Mouse (Mus musculus): Measurements from ENCODE around the gene Itpk1. TPM values are rescaled to one million over a fixed set of nuclear protein-coding genes. Genes with fewer than 3 reads are reported as not detected.
A peak's percentile ranks its signal among the peaks of the same experiment; 100 is the strongest.

The Itpk1 gene
- polyA plus RNA-seq, 1 experiment from 2014 or later = 58.7 TPM

DNA sequence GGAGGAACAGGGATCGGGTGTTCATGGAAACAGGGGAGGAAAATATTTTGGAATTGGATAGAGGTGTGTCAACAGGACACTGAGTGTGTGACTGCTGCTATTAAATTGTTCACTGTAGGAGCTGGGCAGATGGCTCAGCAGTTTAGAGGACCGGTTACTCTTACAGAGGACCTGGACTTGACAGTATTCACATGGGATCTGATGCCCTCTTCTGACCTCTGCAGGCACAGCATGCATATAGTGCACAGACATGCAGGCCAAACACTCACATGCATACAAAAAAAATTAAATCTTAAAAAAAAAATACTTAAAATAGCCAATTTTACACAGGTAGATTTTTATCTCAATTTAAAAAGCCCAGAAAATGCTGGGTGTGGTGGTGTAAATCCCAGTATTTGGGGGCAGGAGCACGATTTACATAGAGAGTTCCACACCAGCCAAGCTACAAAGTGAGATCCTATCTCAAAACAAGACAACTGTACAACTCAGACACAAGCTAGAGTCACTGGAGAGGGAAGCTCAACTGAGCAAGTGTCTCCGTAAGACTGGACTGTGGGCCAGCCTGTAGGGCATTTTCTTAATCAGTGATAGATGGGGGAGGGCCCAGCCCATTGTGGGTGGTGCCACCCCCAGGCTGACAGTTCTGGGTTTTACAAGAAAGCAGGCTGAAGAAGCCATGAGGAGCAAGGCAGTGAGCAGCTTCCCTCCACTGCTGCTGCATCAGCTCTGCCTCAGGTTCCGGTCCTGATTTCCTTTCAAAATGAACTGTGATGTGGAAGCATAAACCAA is 129.0 kb downstream of the Itpk1 start:
- Histone ChIP-seq H3K4me3 (no peak overlapping the region), H3K36me3 (no peaks in the 10 kb centered on the region), H3K4me1 (peaks cover 3% of the 10 kb centered on the region; the same call in 1 of the 2 replicates), H3K27me3 (no peaks in the 10 kb centered on the region), H3K9me3 (no peaks in the 10 kb centered on the region), H3K4me2 (replicated peaks) (no peak overlapping the region), H3K9ac (replicated peaks) (no peak overlapping the region), H3K27ac (replicated peaks) (no peak overlapping the region)
- no peak for ATAC-seq (replicated peaks)
- WGBS = 88% methylated on average over 5 of the region's 5 CpGs

DNA sequence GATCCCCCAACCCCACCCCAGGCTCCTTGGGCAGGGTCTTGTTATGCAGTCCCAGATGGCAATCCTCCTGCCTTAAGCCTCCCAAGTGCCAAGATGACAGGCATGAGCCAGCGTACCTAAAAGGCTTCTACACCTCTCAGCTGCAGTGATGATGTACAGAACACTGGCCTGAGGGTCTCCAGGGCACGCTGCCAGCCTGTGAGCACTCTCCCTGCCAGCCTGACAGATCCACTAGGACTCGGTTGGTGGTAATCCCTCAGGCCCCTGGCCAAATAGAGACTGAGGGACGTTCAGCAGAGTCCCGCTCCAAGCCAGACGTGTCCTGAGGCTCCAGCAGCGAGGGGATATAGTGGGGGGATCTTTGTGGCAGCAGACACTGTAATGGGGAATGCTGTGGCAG is 131.7 kb downstream of the Itpk1 start:
- Histone ChIP-seq H3K27me3 (no peaks in the 10 kb centered on the region), H3K9ac (replicated peaks) (no peak overlapping the region), H3K36me3 (peaks cover 2% of the 10 kb centered on the region; the same call in 1 of the 2 replicates), H3K27ac (replicated peaks) (peak overlapping the region; percentile 14; the same call in 1 of the 2 replicates), H3K4me2 (replicated peaks) (no peak overlapping the region), H3K4me3 (no peak overlapping the region), H3K4me1 (peaks cover 3% of the 10 kb centered on the region; the same call in 1 of the 2 replicates), H3K9me3 (no peaks in the 10 kb centered on the region)
- 0 out of 2 replicates have a peak, but pooled peaks have one; percentile 39 for ATAC-seq (replicated peaks)
- 51% methylated on average over 7 of the region's 7 CpGs for WGBS

DNA sequence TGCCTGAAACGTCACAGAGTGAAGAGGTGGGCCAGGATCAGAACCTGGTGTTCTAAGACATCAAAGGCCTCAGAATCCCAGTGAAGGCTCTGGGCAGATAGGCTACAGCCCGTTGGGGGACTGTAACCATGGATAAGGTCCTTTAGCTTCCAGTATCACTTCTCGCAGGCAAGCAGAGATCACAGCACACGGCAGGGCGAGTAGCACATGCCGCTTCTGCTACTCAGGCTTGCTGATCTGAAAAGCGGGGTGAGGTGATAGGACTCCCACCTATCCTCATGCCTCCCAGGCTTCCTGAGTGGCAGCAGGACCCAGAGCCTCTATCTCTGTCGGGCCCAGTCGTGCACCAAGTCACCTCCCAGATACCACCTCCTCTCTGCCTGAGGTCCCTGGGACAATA is 133.1 kb downstream of the Itpk1 start:
- H3K9ac ChIP-seq (replicated peaks) = no peak overlapping the region
- no peak overlapping the region for H3K27ac ChIP-seq (replicated peaks)
- ATAC-seq (replicated peaks) = no peak
- no peaks in the 10 kb centered on the region for H3K9me3 ChIP-seq
- H3K4me1 ChIP-seq = peaks cover 3% of the 10 kb centered on the region; the same call in 1 of the 2 replicates
- H3K27me3 ChIP-seq = no peaks in the 10 kb centered on the region
- 89% methylated on average over 9 of the region's 9 CpGs for WGBS
- no peak overlapping the region for H3K4me2 ChIP-seq (replicated peaks)
- no peak overlapping the region for H3K4me3 ChIP-seq
- peaks cover 2% of the 10 kb centered on the region; the same call in 1 of the 2 replicates for H3K36me3 ChIP-seq

DNA sequence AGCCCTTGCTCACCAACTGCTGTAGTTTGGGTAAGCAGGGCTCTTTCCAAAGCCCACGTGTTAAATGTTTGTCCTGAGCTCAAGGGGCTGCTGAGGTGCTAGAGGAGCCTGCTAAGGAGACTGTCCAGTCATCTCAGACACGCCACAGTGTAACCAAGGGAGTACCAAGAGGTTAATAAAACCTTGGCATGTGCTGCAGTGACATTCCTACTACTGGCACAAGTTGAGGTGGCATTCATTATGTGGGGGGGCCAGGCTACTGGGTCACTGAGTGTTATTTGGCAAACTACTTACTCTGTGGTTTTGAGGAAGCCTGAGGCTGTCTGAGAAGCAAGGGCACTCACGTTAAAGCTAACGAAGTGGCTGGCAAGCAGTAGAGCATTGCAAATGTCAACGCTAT is 134.0 kb downstream of the Itpk1 start:
- 0 out of 2 replicates have a peak overlapping the region, but pooled peaks have one; percentile 20 for H3K27ac ChIP-seq (replicated peaks)
- H3K36me3 ChIP-seq = peaks cover 2% of the 10 kb centered on the region; the same call in 1 of the 2 replicates
- no peaks in the 10 kb centered on the region for H3K9me3 ChIP-seq
- 71% methylated on average over 5 of the region's 5 CpGs for WGBS
- H3K4me2 ChIP-seq (replicated peaks) = no peak overlapping the region
- no peak for ATAC-seq (replicated peaks)
- peaks cover 3% of the 10 kb centered on the region; the same call in 1 of the 2 replicates for H3K4me1 ChIP-seq
- no peak overlapping the region for H3K4me3 ChIP-seq
- no peaks in the 10 kb centered on the region for H3K27me3 ChIP-seq
- H3K9ac ChIP-seq (replicated peaks) = no peak overlapping the region

DNA sequence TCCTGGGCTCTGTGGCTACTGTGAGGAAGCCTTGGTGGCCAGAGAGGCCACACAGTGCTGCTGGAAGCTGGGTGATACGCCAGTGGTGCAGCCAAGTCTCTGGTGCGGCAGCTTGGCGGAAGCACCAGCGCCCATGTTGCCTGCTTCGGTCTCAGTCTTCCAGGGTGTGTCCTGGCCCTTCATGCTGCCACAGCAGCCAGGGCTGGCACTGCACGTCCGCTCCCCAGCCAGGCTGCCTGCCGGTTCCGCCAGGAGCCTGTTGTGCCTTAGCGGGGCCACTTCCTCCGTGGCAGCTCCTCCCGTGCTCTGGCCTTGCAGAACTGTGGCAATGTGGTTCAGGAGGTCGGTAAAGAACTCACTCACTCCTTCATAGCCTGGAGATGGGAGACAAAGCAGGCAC is 134.6 kb downstream of the Itpk1 start:
- H3K36me3 ChIP-seq = peaks cover 2% of the 10 kb centered on the region; the same call in 1 of the 2 replicates
- 81% methylated on average over 13 of the region's 13 CpGs for WGBS
- H3K4me2 ChIP-seq (replicated peaks) = no peak overlapping the region
- no peak overlapping the region for H3K9ac ChIP-seq (replicated peaks)
- H3K4me3 ChIP-seq = no peak overlapping the region
- no peaks in the 10 kb centered on the region for H3K27me3 ChIP-seq
- H3K9me3 ChIP-seq = no peaks in the 10 kb centered on the region
- ATAC-seq (replicated peaks) = no peak
- H3K27ac ChIP-seq (replicated peaks) = 0 out of 2 replicates have a peak overlapping the region, but pooled peaks have one; percentile 20
- peaks cover 3% of the 10 kb centered on the region; the same call in 1 of the 2 replicates for H3K4me1 ChIP-seq

DNA sequence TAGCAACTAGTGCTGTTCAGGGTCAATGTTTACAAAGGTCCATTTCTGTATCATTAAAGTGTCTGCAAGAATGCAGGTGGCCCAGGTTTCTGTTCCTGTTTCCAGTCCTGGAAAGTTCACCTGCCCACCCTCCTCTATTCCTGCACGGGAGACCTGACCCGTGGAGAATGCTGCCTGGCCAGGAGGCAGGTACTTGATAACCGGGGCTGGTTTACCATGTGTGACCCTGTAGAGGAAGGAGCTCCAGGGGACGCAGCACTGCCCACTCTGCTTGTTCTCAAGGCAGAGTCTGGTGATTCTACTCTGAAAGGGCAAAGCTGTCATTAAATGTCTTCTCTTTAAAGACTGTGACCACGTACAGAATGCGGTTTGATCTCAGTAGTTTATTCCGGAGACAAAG is 136.5 kb downstream of the Itpk1 start:
- H3K36me3 ChIP-seq = peaks cover 6% of the 10 kb centered on the region; the same call in 1 of the 2 replicates
- WGBS = 86% methylated on average over 7 of the region's 7 CpGs
- no peaks in the 10 kb centered on the region for H3K9me3 ChIP-seq
- H3K4me1 ChIP-seq = no peaks in the 10 kb centered on the region
- no peak overlapping the region for H3K9ac ChIP-seq (replicated peaks)
- H3K4me3 ChIP-seq = no peak overlapping the region
- no peak overlapping the region for H3K27ac ChIP-seq (replicated peaks)
- H3K27me3 ChIP-seq = no peaks in the 10 kb centered on the region
- ATAC-seq (replicated peaks) = no peak
- no peak overlapping the region for H3K4me2 ChIP-seq (replicated peaks)

DNA sequence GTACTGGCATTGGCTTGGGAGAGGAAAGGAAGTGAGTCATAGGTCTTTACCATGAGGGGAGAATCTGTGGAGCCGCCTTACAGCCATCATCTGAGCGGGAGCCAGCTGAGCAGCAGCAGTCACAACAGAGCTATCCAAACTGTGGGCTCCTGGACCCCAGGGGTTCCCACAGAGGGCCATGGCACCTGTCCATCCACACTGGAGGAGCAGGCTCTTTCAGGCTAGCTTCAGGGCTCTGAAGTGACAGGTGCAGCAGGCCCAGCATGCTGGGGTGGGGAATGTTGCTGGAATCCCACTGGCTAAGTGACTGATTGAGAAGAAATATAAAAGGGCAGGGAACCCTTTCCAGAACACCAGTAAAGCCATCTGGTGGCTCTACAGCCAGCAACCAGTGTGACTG is 137.8 kb downstream of the Itpk1 start:
- Histone ChIP-seq H3K9me3 (no peaks in the 10 kb centered on the region), H3K4me3 (no peak overlapping the region), H3K27ac (replicated peaks) (no peak overlapping the region), H3K9ac (replicated peaks) (no peak overlapping the region), H3K27me3 (no peaks in the 10 kb centered on the region), H3K4me1 (no peaks in the 10 kb centered on the region), H3K4me2 (replicated peaks) (no peak overlapping the region), H3K36me3 (peaks cover 12% of the 10 kb centered on the region; the same call in 1 of the 2 replicates)
- no peak for ATAC-seq (replicated peaks)
- 87% methylated on average over 2 of the region's 2 CpGs for WGBS

DNA sequence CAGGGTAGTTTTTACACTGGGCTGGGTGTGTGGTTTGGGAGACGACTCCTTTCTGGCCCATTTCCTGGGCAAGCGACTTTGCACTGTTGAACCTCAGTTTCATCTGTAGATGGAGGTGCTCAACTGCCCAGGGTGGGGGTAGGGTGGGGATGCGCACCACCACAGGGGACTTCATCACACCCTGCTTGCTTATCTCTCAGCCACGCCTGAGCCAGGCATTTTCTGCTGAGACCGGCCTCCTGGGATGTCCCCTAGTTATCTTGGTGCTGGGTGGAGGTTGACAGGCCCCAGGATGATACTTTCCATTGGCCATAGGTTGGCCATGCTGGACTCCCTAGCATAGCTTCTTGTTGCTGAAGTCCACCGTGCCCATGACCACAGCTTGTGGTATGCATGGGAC is 139.6 kb downstream of the Itpk1 start:
- H3K4me2 ChIP-seq (replicated peaks) = no peak overlapping the region
- no peaks in the 10 kb centered on the region for H3K9me3 ChIP-seq
- H3K9ac ChIP-seq (replicated peaks) = no peak overlapping the region
- H3K27me3 ChIP-seq = no peaks in the 10 kb centered on the region
- no peak overlapping the region for H3K27ac ChIP-seq (replicated peaks)
- no peak for ATAC-seq (replicated peaks)
- no peaks in the 10 kb centered on the region for H3K4me1 ChIP-seq
- H3K4me3 ChIP-seq = no peak overlapping the region
- 91% methylated on average over 6 of the region's 6 CpGs for WGBS
- peaks cover 12% of the 10 kb centered on the region; the same call in 1 of the 2 replicates for H3K36me3 ChIP-seq

DNA sequence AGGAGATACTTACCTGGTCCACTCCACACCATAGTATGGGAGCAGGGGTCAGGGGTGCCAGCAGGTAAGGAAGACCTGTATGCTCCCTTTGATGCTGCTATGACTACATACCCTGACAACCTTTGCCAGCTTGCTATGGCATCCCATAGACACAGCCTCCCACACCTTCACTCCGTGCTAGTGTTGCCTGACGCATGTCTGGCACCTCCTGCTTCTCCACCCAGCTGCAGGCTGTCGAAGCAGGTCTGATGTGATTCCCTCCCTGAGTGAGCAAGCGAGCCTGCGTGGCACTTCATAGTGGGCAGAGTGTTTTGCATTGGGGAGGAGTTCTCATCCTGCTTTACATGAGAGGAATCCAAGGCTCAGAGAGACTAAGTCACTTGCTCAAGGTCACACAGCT is 147.4 kb downstream of the Itpk1 start:
- Histone ChIP-seq H3K9ac (replicated peaks) (no peak overlapping the region), H3K4me2 (replicated peaks) (no peak overlapping the region), H3K4me3 (no peak overlapping the region), H3K36me3 (peaks cover 6% of the 10 kb centered on the region; the same call in 1 of the 2 replicates), H3K4me1 (peaks cover 18% of the 10 kb centered on the region), H3K27me3 (no peaks in the 10 kb centered on the region; the same call in 1 of the 2 replicates), H3K9me3 (no peaks in the 10 kb centered on the region), H3K27ac (replicated peaks) (no peak overlapping the region)
- WGBS = 73% methylated on average over 5 of the region's 5 CpGs
- no peak for ATAC-seq (replicated peaks)

DNA sequence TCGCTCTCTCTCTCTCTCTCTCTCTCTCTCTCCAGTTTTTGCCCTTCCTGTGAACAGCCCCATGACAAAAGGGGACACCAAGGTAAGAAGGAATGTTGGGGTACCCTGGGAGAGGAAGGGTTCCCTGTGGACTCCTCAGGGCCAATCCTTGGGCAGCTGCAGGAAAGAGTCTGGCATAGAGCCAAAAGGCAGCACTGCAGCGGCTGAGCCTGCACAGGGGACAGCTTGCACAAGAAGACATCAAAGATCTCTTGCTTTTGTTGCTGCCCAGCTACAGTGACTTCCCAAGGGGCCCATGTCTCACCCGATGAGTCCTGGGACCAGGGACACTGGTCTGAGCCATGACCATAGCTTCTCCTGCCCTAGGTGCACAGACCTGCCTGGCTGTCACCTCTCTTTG is 148.9 kb downstream of the Itpk1 start:
- Histone ChIP-seq H3K27me3 (no peaks in the 10 kb centered on the region; the same call in 1 of the 2 replicates), H3K4me2 (replicated peaks) (peak overlapping the region; percentile 84), H3K4me1 (peaks cover 33% of the 10 kb centered on the region), H3K4me3 (peak overlapping the region; percentile 76), H3K9ac (replicated peaks) (peak overlapping the region; percentile 79), H3K27ac (replicated peaks) (0 out of 2 replicates have a peak overlapping the region, but pooled peaks have one; percentile 27), H3K9me3 (no peaks in the 10 kb centered on the region), H3K36me3 (peaks cover 6% of the 10 kb centered on the region; the same call in 1 of the 2 replicates)
- peak; percentile 18; the same call in 1 of the 2 replicates for ATAC-seq (replicated peaks)
- WGBS = 50% methylated on average over 3 of the region's 3 CpGs

DNA sequence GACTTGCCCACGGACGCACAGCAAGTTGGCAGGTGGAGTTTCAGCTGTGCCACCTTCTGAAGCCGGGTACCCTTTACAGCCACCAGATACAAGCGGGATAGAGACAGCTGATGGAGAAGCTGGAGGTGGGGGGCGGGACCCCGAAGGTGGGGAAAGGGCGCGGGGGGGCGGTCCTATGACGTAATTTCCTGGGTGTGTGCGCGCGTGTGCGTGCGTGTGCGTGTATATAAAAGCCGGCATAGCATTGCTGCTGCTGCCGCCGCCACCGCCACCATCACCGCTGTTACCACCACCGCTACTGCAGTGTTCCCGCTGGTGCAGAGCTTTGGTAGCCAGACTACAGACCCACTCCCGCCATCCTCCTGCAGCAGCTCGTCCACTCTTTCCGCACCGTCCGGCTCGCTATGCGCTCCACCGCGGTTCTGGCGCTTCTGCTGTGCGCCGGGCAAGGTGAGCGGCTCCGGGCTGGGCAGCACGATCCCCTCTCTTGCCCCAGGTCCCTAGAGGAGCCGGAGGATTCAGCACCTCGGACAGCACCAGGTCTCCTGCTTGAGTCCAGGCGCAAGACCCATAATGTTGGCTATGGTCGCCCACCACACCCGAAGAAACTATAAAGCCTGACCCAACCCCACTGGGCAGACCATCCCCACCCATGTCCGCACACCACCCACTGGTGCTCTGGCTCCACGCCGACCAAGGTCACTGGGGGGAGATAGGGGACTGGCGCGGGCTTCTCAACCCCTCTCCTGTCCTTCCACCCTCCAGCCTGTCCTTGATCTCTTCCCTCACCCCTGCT is 149.8 kb downstream of the Itpk1 start, which contains the start of gene Chga:
Gene Chga, plus strand, starts transcription at position 249 of the 796 bp plus-strand sequence.
- peak within 1 kb of the TSS; percentile 85 for H3K27ac ChIP-seq (replicated peaks)
- H3K9ac ChIP-seq (replicated peaks) = peak within 1 kb of the TSS; percentile 79
- peak within 1 kb of the TSS; percentile 84 for H3K4me2 ChIP-seq (replicated peaks)
- H3K9me3 ChIP-seq = no peaks in the 10 kb centered on the region
- H3K27me3 ChIP-seq = no peaks in the 10 kb centered on the region; the same call in 1 of the 2 replicates
- peaks cover 6% of the 10 kb centered on the region; the same call in 1 of the 2 replicates for H3K36me3 ChIP-seq
- 2% methylated on average over 48 of the region's 48 CpGs for WGBS
- peak; percentile 88 for ATAC-seq (replicated peaks)
- peaks cover 33% of the 10 kb centered on the region for H3K4me1 ChIP-seq
- H3K4me3 ChIP-seq = peak within 1 kb of the TSS; percentile 76
